Mouse (Mus musculus) MEL (cell line): ENCODE measurements around the gene Ryr3.

Source experiments
- CTCF ChIP-seq, 3 experiments: IDR thresholded peaks in 2 of 3; conservative IDR thresholded peaks in 1 of 3; 2 replicates each; pipeline ENCODE4 v1.5.1; 2011 to 2012; ENCODE audit warnings: low read length in 3 of 3, low read depth in 2 of 3, mild to moderate bottlenecking in 2 of 3, improper control_type of control experiment in 1 of 3, inconsistent platforms in 1 of 3, mixed read lengths in 1 of 3, moderate library complexity in 1 of 3; ENCODE audit not compliant: control insufficient read depth in 1 of 3, insufficient read depth in 1 of 3, poor library complexity in 1 of 3, severe bottlenecking in 1 of 3
- EP300 ChIP-seq, 2 experiments: IDR thresholded peaks; 2 replicates each; pipeline ENCODE4 v1.6.1; 2011; ENCODE audit warnings: improper control_type of control experiment in 2 of 2, low read length in 2 of 2, low read depth in 1 of 2, mild to moderate bottlenecking in 1 of 2
- ETS1 ChIP-seq: IDR thresholded peaks from 2 replicates; pipeline ENCODE4 v1.6.1; 2012; ENCODE audit warnings: low read depth, mild to moderate bottlenecking, inconsistent platforms, low read length, improper control_type of control experiment, moderate library complexity
- HCFC1 ChIP-seq: IDR thresholded peaks from 2 replicates; pipeline ENCODE4 v1.6.1; 2012; ENCODE audit warnings: low read depth, mild to moderate bottlenecking, inconsistent platforms, low read length, improper control_type of control experiment, moderate library complexity
- KAT2A ChIP-seq: conservative IDR thresholded peaks from 2 replicates; pipeline ENCODE4 v1.6.1; 2012; ENCODE audit warnings: low read depth, low read length, improper control_type of control experiment, inconsistent platforms
- MAX ChIP-seq: IDR thresholded peaks from 2 replicates; pipeline ENCODE4 v1.6.1; 2011; ENCODE audit warnings: low read length, improper control_type of control experiment
- POLR2A ChIP-seq, 2 experiments: IDR thresholded peaks; 2 replicates each; pipeline ENCODE4 v1.6.1; 2011 to 2012; ENCODE audit warnings: low read length in 2 of 2, mild to moderate bottlenecking in 2 of 2, control low read depth in 1 of 2, improper control_type of control experiment in 1 of 2, low read depth in 1 of 2, moderate library complexity in 1 of 2; ENCODE audit not compliant: control insufficient read depth in 1 of 2, insufficient read depth in 1 of 2, poor library complexity in 1 of 2

DNA sequence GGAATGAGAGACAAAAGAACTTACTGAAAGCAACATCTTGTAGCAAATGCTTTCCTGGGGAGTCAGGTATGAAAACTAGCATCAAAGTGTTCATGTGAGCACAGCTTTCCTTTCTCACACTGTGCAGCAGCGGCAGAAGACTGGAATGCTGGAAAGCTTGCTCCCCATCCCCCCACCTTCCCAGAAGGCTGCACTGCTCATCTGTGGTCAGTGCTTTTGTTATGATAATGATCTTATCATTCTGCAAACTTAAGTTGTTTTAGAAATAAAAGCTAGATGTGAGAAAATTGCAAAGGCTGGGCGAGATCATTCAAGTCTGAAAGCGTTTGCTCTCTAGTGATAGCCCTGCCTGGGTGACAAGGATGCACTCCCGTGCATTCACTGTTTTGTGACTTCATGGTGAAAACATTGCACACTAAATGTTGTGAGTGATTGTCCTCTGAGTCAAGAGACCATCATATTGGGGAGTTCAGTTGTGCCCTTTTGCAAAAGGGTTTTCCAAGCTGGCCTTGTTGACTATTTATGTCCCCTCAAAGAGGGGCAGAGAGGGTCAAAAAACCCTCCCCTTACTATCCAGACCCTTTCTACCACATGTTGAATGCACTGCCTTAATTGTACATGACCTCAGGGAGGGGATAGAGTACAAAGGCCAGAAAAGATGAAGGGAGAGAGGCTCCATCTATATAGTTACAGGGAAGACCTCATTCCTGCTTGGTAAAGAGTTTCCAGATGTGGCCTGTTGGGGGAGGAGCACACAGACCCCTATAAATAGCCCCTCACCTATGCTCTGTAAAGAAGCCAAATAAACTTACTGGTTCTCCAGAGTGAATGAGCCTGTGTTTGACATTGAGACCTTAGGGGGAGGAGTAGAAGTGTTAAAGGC is 385.2 kb downstream of the Ryr3 start:
- TF ChIP-seq HCFC1 (no peak), CTCF (IDR thresholded peaks at IDR 0.05 in 2 of 3, conservative IDR thresholded peaks at IDR 0.05 in 1 of 3; ENCODE audit: control insufficient read depth in 1 of 3, insufficient read depth in 1 of 3, low read depth in 2 of 3, low read length in 3 of 3, poor library complexity in 1 of 3, severe bottlenecking in 1 of 3) (no peak), ETS1 (no peak), EP300 (IDR thresholded peaks at IDR 0.05; ENCODE audit: low read depth in 1 of 2, low read length in 2 of 2) (no peak), KAT2A (no peak), MAX (no peak), POLR2A (IDR thresholded peaks at IDR 0.05; ENCODE audit: control insufficient read depth in 1 of 2, insufficient read depth in 1 of 2, low read depth in 1 of 2, low read length in 2 of 2, poor library complexity in 1 of 2) (no peak)
